Mouse (Mus musculus) ES-E14 (cell line): ENCODE results near the gene Arpc4.

Experiments used
- CHD2 ChIP-seq: IDR thresholded peaks from 2 replicates; pipeline ENCODE4 v1.6.1; 2014; ENCODE audit warnings: mild to moderate bottlenecking, low read depth, low read length, inconsistent platforms
- HCFC1 ChIP-seq: IDR thresholded peaks from 2 replicates; pipeline ENCODE4 v1.6.1; 2012; ENCODE audit warnings: low read length, inconsistent platforms, borderline replicate concordance; ENCODE audit not compliant: insufficient read depth
- MAFK ChIP-seq: IDR thresholded peaks from 2 replicates; pipeline ENCODE4 v1.6.1; 2014; ENCODE audit warnings: mild to moderate bottlenecking, low read depth, low read length, inconsistent platforms; ENCODE audit not compliant: insufficient read depth
- ZC3H11A ChIP-seq: IDR thresholded peaks from 2 replicates; pipeline ENCODE4 v1.6.1; 2012; ENCODE audit warnings: low read depth, mild to moderate bottlenecking, inconsistent platforms, low read length, borderline replicate concordance
- ZNF384 ChIP-seq: IDR thresholded peaks from 2 replicates; pipeline ENCODE4 v1.6.1; 2012; ENCODE audit warnings: low read depth, low read length, inconsistent platforms

GRCm38 (mm10) chr6:113390715-113391114, 12.8 kb downstream of the Arpc4 start:
- TF ChIP-seq ZNF384: no peak
- no peak for TF ChIP-seq CHD2
- TF ChIP-seq MAFK: no peak
- no peak for TF ChIP-seq ZC3H11A
- TF ChIP-seq HCFC1: no peak
